Mouse (Mus musculus): ENCODE data around the gene Zfp319.

- TF ChIP-seq CTCF (IDR thresholded peaks at IDR 0.05; ENCODE audit: low read depth) = no peak
- no peak for TF ChIP-seq EP300 (IDR thresholded peaks at IDR 0.05; ENCODE audit: low read depth)
Measured at GRCm38 (mm10) chr8:95332437-95333199, 868 bp upstream of the Zfp319 start.

Measured in liver, embryonic 14.5 days (tissue).